Mouse (Mus musculus): ENCODE results near the gene Ubr4. TPM values are rescaled to one million over a fixed set of nuclear protein-coding genes. Genes with fewer than 3 reads are reported as not detected.

Ubr4 gene
- polyA plus RNA-seq (2017; shearing (Covaris generic)) = 10 to 100 TPM; 69.0 to 73.2 TPM

GRCm38 (mm10) chr4:139351931-139352711 lies at the start of gene Ubr4, which contains the start of the genes Mrto4 and Emc1:
TSS of gene Ubr4 (plus strand) at chr4:139352609.
TSS of gene Mrto4 (minus strand) at chr4:139352576.
TSS of gene Emc1 (plus strand) at chr4:139352587.

GRCm38 (mm10) chr4:139310171-139310898 lies 42.1 kb upstream of the Ubr4 start, which contains the start of the genes Pqlc2 and Akr7a5:
TSS of gene Pqlc2 (minus strand) at chr4:139310708.
TSS of gene Akr7a5 (plus strand) at chr4:139310744.

GRCm38 (mm10) chr4:139530248-139530647 lies 177.8 kb downstream of the Ubr4 start, which contains the start of gene Iffo2:
TSS of gene Iffo2 (plus strand) at chr4:139530548.

Other genes starting within 250 kb of the Ubr4 start
- gene Minos1, start 221.5 kb upstream of the Ubr4 start, polyA plus RNA-seq (2017; shearing (Covaris generic)) = 100 to 1,000 TPM; 305 to 352 TPM
- 100 to 1,000 TPM; 592 to 680 TPM for gene Capzb, start 159.7 kb upstream of the Ubr4 start, polyA plus RNA-seq (2017; shearing (Covaris generic))
- gene Pqlc2, start 41.9 kb upstream of the Ubr4 start, polyA plus RNA-seq (2017; shearing (Covaris generic)) = 10 to 100 TPM; 10.9 to 11.4 TPM
- 10 to 100 TPM; 27.8 to 46.5 TPM for gene Akr7a5, start 41.9 kb upstream of the Ubr4 start, polyA plus RNA-seq (2017; shearing (Covaris generic))
- gene Mrto4, start within 50 bp of the Ubr4 start, polyA plus RNA-seq (2017; shearing (Covaris generic)) = 10 to 100 TPM; 79.4 to 94.2 TPM
- gene Emc1, start within 50 bp of the Ubr4 start, polyA plus RNA-seq (2017; shearing (Covaris generic)) = 10 to 100 TPM; 46.3 to 59.0 TPM
- 1 to 10 TPM; 4.1 to 4.2 TPM for gene Iffo2, start 177.9 kb downstream of the Ubr4 start, polyA plus RNA-seq (2017; shearing (Covaris generic))